Mouse (Mus musculus) embryo, embryonic 9.5 days (tissue): ENCODE results near the gene Prkaca.

Experiments used
- DNase-seq: peaks from one replicate; pipeline ENCODE4 v3.0.0-alpha.2; 2017; ENCODE audit errors: extremely low spot score

Gene Prkaca

DNA sequence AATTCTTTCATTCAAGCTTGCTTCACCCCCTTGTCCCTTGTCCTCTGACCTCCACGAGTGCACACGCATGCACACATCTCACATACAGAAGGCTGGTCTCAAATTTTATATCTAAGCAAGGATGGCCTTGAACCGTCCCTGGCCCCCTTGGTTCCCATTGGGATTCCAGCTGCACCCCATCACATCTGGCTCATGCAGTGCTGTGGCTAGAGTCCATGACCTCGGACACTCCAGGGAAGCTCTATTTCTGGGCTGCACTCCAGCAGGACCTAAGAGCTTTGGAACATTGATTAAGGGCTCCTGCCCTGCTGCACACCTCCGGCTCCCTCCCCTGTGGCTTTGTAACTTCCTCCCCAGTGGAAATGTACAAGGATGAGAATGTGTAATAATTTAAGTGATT, 65.2 kb downstream of the Prkaca start:
- DNase-seq, result no peak

DNA sequence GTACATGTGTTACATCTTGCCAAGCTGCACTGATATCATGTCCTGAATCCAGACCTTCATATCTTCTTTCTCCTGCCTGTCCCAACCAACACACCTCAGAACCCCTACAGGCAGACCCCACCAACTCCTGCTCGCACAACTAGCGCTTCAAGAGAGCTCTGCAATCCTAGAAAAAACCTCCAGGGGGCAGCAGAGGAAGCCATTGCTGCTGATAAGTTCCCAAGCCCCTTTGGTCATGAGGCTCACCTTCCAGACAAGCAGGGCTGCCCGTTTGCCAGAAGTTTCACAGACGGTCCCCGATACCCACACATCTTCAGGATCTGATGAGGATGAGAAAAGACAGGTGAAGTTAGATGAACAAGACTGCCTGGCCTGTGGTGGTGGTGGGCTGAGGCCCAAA, 66.3 kb downstream of the Prkaca start:
- DNase-seq, result peak; percentile 81

DNA sequence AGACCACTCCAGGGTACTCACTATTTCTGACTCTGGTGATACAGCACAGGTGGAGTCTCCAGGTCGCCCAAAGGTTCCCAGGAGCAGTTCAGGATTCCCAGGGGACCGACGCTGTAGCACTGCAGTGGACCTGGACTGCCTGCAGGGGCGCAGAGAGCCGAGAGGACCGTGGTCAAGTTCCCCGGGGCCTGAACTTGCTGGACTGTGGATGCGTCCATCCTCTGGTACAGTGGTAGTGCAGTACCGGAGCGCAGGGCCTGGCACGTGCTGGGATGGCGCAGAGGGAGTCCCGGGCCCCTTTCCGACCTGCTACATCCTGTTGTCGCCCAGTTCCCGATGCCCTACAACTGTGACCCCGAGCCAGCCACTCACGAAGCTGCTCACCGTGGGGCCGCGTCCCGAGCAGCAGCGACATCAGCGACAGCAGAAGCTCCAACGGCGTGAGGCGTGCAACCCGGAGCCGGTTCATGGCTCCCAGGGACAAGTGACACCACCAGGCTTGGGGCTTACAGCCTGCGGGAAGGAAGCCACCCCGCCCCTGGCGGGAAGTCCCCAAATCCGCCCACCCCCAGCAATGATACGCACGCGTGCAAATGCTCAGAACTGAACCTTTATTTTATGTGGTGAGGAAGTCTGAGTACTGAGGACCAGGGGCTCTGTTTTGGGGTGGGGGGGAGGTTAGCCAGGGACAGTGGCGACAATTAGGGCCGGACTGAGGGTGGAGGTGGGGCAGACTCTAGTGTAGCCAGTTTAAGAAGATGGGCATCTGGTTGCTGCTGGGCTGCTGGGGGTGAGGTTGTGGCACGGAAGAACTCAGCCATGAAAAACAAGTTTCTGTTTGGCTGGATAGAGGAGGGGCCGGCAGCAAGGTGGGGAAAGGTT, 69.5 kb downstream of the Prkaca start, which contains the start of gene Il27ra:
Gene Il27ra, minus strand, starts transcription at position 524 of the 882 bp plus-strand sequence.
- peak; percentile 72 for DNase-seq

GRCm38 (mm10) chr8:84042948-84043342, 70.2 kb downstream of the Prkaca start:
- DNase-seq, result no peak

- DNase-seq, result no peak
These were observed 71.3 kb downstream of the Prkaca start for GRCm38 (mm10) chr8:84044103-84044502.

DNA sequence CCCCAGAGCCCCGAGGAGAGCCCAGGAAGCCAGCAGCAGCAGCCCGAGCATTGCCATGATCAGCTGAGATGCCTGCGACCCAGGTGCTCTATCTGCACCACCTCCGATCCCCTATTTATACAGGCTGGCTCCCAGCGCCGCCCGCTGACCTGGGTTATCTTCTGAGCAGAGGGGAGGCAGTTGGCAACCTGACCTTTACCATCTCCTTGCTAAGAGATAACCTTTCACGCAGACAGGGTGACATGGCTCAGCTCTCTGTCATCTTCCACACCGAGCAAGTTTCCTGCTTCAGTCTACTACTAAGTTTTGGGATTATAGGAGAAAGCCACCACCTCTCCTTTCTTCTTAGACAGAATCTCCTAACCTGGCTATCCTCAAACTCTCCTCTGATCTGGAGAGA, 72.1 kb downstream of the Prkaca start, which contains the start of gene Rln3:
Gene Rln3, minus strand, starts transcription at position 101 of the 400 bp plus-strand sequence.
- no peak for DNase-seq
